Mouse (Mus musculus) stomach, embryonic 14.5 days (tissue): ENCODE data around the gene Gm11569. TPM values are rescaled to one million over a fixed set of nuclear protein-coding genes. Genes with fewer than 3 reads are reported as not detected.
"Not testable (repeated sequence)": the region's sequence is repeated elsewhere in the genome, so short reads cannot be mapped to it uniquely, and the experiment has no call there.

Experiments used
- ATAC-seq: fragments of 200-750 bp; cut with Nextera tagmentation; 2 replicates; pipeline ENCODE4 v1.8.0; 2017; ENCODE audit warnings: low read depth, moderate TSS enrichment; ENCODE audit not compliant: insufficient number of reproducible peaks, insufficient read depth, low FRiP score
- H3K27ac ChIP-seq: fragments of 300-500 bp; sonication (generic); 2 replicates; pipeline ENCODE4 v1.5.1; 2014; ENCODE audit warnings: mild to moderate bottlenecking, low read length, moderate library complexity, mixed read lengths
- H3K27me3 ChIP-seq: fragments of 300-500 bp; sonication (generic); 2 replicates; pipeline ENCODE4 v1.6.1; 2014; ENCODE audit warnings: low read length, control low read depth, mixed read lengths; ENCODE audit not compliant: control insufficient read depth, insufficient read depth
- H3K36me3 ChIP-seq: fragments of 300-500 bp; sonication (generic); 2 replicates; pipeline ENCODE4 v1.6.1; 2014; ENCODE audit warnings: mild to moderate bottlenecking, control low read depth, low read length, moderate library complexity, mixed read lengths; ENCODE audit not compliant: control insufficient read depth, insufficient read depth
- H3K4me1 ChIP-seq: fragments of 300-500 bp; sonication (generic); 2 replicates; pipeline ENCODE4 v1.6.1; 2014; ENCODE audit warnings: low read length, control low read depth, mixed read lengths; ENCODE audit not compliant: control insufficient read depth, insufficient read depth
- H3K4me2 ChIP-seq: fragments of 300-500 bp; sonication (generic); replicated peaks from 2 replicates; pipeline ENCODE4 v1.6.1; 2014; ENCODE audit warnings: low read depth, low read length, control low read depth
- H3K4me3 ChIP-seq: fragments of 300-500 bp; sonication (generic); 2 replicates; pipeline ENCODE4 v1.5.1; 2014; ENCODE audit warnings: low read depth, low read length, control low read depth
- H3K9ac ChIP-seq: fragments of 300-500 bp; sonication (generic); replicated peaks from 2 replicates; pipeline ENCODE4 v1.6.1; 2014; ENCODE audit warnings: low read depth, mild to moderate bottlenecking, control low read depth, low read length, moderate library complexity, mixed read lengths
- H3K9me3 ChIP-seq: fragments of 300-500 bp; sonication (generic); 2 replicates; pipeline ENCODE4 v1.6.1; 2016; ENCODE audit warnings: low read depth, low read length, control low read depth; ENCODE audit not compliant: control insufficient read depth
- WGBS: fragments of 180-500 bp; shearing (Covaris S2); extraction: QIAGEN DNeasy Blood & Tissue Kit; methylation state at CpG from one replicate; pipeline ENCODE4 v1.1.7; 2014; 5-methylcytosine and 5-hydroxymethylcytosine counted together
- polyA plus RNA-seq: library from polyadenylated mRNA; unstranded; fragments of >200 nt; fragmentation: Nextera tagmentation; extraction: Ambion mirVana; gene quantifications from 2 replicates; pipeline ENCODE4 v1.2.1, GENCODE M21; 2014

The Gm11569 gene
- not detected in 2 replicates for polyA plus RNA-seq

DNA sequence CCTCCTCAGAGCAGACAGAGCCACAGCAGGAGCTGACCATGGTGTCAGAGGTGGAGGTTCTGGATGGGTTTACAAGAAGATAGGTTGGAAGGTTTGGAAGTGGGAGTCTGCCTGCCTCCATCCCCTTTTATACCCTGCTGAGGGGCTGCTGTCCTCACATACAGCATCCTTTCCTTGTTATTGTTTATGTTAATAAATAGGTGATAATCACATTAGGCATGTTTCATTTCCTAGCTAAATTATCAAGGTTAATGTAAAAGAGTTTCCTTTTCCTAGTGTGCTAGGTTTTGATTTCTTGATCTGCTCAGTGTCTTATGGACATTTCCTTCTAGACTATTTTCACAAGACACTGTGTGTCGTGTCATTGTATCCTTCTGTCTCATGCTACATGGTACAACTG lies at the start of gene Gm11569:
Gm11569 (minus strand) TSS at position 101 of the 400 bp plus-strand sequence.
- not testable (repeated sequence) for H3K4me1 ChIP-seq, H3K9me3 ChIP-seq, H3K27me3 ChIP-seq, H3K4me3 ChIP-seq, H3K27ac ChIP-seq, ATAC-seq, H3K36me3 ChIP-seq, H3K9ac ChIP-seq, H3K4me2 ChIP-seq
- WGBS: no CpG with 5 or more reads among the region's 1 CpGs

DNA sequence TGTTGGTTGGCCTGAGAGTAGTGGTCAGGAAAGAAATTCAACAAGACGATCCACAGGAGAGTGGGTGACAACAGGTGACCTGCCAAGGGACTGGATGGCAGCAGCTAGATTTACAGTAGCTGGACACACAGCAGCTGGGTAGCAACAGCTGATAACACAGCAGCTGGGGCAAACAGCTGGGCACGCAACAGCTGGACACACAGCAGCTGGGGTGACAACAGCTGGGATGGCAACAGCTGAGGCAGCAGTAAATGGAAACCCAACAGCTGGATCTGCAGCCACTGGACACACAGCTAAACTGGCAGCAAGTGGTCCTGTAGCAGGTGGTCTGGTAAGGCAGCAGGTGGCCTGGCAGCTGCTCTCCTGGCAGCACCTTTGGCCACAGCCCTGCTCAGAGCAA lies 48.0 kb upstream of the Gm11569 start:
- H3K36me3 ChIP-seq: no peaks in the 10 kb centered on the region
- H3K9me3 ChIP-seq: no peaks in the 10 kb centered on the region
- H3K27me3 ChIP-seq: no peaks in the 10 kb centered on the region
- H3K4me2 ChIP-seq: no peak overlapping the region
- H3K4me1 ChIP-seq: no peaks in the 10 kb centered on the region
- H3K4me3 ChIP-seq: no peak overlapping the region
- 81% methylated on average over 2 of the region's 2 CpGs for WGBS
- no peak overlapping the region for H3K9ac ChIP-seq
- no peak for ATAC-seq
- no peak overlapping the region for H3K27ac ChIP-seq

DNA sequence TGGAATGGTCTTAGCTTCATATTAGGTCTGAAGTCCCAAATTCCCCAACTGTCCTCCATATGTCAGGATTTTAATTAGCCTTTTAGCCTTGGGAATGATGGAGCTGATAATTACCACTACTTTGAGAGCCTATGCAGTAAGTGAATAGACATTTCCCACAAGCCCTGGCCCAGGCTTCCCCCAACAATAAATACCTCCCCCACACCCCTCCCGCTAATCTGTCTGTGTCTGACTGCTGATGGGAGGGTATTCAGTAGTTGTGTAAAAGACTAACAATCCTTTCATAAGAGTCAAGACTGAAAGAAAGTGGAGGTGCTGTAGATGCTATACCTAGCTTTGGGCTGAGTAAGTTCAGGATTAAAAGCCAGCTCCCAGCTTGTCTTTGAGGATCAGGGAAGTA lies 43.5 kb upstream of the Gm11569 start:
- H3K9me3 ChIP-seq: no peaks in the 10 kb centered on the region
- H3K4me3 ChIP-seq: no peak overlapping the region
- H3K4me2 ChIP-seq: no peak overlapping the region
- ATAC-seq: no peak
- H3K36me3 ChIP-seq: no peaks in the 10 kb centered on the region
- no peaks in the 10 kb centered on the region for H3K27me3 ChIP-seq
- no peak overlapping the region for H3K27ac ChIP-seq
- H3K4me1 ChIP-seq: no peaks in the 10 kb centered on the region
- H3K9ac ChIP-seq: no peak overlapping the region
- WGBS: 65% methylated on average over 1 of the region's 1 CpGs

- H3K4me3 ChIP-seq: no peak within 1 kb of the TSS
- WGBS: 67% methylated on average over 1 of the region's 1 CpGs
- H3K4me1 ChIP-seq: no peaks in the 10 kb centered on the region
- no peaks in the 10 kb centered on the region for H3K27me3 ChIP-seq
- H3K36me3 ChIP-seq: no peaks in the 10 kb centered on the region
- no peaks in the 10 kb centered on the region for H3K9me3 ChIP-seq
- no peak for ATAC-seq
- H3K4me2 ChIP-seq: no peak within 1 kb of the TSS
- H3K9ac ChIP-seq: no peak within 1 kb of the TSS
- no peak within 1 kb of the TSS for H3K27ac ChIP-seq
Observed at GRCm38 (mm10) chr11:99837966-99838365, 39.2 kb upstream of the Gm11569 start, which contains the start of gene 2300003K06Rik. Gene 2300003K06Rik (minus strand): TSS chr11:99838066.

DNA sequence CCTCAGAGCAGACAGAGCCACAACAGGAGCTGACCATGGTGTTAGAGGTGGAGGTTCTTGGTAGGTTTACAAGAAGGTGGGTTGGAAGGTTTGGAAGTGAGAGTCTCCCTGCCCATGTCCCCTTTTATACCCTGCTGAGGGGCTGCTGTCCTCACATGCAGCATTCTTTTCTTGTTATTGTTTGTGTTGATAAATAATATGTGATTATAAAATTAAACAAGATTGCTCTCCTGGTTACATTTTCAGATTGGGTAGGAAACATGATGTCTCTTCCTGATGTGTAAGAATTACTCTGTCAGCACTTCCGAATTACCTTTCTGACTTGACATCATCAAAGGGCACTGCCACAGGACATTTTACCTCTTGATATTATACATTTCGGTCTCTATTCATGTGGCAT lies 16.8 kb upstream of the Gm11569 start, which contains the start of gene Gm11564:
Gm11564 (minus strand) TSS at position 101 of the 400 bp plus-strand sequence.
- H3K4me3 ChIP-seq, H3K27me3 ChIP-seq, H3K4me1 ChIP-seq, ATAC-seq, H3K36me3 ChIP-seq, H3K4me2 ChIP-seq, H3K9ac ChIP-seq, H3K9me3 ChIP-seq, H3K27ac ChIP-seq: not testable (repeated sequence)
- WGBS: 81% methylated on average over 2 of the region's 2 CpGs

GRCm38 (mm10) chr11:99809792-99810191 lies 11.1 kb upstream of the Gm11569 start, which contains the start of gene Krtap4-13:
Gene Krtap4-13 (minus strand): TSS chr11:99809892.
- H3K4me2 ChIP-seq, H3K4me3 ChIP-seq, H3K4me1 ChIP-seq, H3K27me3 ChIP-seq, H3K9ac ChIP-seq, ATAC-seq, H3K36me3 ChIP-seq, H3K27ac ChIP-seq, H3K9me3 ChIP-seq: not testable (repeated sequence)

DNA sequence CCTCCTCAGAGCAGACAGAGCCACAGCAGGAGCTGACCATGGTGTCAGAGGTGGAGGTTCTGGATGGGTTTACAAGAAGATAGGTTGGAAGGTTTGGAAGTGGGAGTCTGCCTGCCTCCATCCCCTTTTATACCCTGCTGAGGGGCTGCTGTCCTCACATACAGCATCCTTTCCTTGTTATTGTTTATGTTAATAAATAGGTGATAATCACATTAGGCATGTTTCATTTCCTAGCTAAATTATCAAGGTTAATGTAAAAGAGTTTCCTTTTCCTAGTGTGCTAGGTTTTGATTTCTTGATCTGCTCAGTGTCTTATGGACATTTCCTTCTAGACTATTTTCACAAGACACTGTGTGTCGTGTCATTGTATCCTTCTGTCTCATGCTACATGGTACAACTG lies 5.6 kb upstream of the Gm11569 start, which contains the start of gene Gm11554:
Gm11554 (minus strand) TSS at position 101 of the 400 bp plus-strand sequence.
- not testable (repeated sequence) for H3K9me3 ChIP-seq, H3K4me2 ChIP-seq, H3K27ac ChIP-seq, H3K36me3 ChIP-seq, H3K4me1 ChIP-seq, ATAC-seq, H3K9ac ChIP-seq, H3K4me3 ChIP-seq, H3K27me3 ChIP-seq
- WGBS: no CpG with 5 or more reads among the region's 1 CpGs

- Histone ChIP-seq H3K27ac (no peak within 1 kb of the TSS), H3K4me2 (no peak within 1 kb of the TSS), H3K36me3 (no peaks in the 10 kb centered on the region), H3K4me1 (no peaks in the 10 kb centered on the region), H3K9me3 (no peaks in the 10 kb centered on the region), H3K9ac (no peak within 1 kb of the TSS), H3K27me3 (no peaks in the 10 kb centered on the region), H3K4me3 (no peak within 1 kb of the TSS)
- no peak for ATAC-seq
- WGBS: 75% methylated on average over 2 of the region's 2 CpGs
Observed at GRCm38 (mm10) chr11:99793367-99793766, 5.4 kb downstream of the Gm11569 start, which contains the start of gene Gm11596. Gene Gm11596 (minus strand): TSS chr11:99793467.

DNA sequence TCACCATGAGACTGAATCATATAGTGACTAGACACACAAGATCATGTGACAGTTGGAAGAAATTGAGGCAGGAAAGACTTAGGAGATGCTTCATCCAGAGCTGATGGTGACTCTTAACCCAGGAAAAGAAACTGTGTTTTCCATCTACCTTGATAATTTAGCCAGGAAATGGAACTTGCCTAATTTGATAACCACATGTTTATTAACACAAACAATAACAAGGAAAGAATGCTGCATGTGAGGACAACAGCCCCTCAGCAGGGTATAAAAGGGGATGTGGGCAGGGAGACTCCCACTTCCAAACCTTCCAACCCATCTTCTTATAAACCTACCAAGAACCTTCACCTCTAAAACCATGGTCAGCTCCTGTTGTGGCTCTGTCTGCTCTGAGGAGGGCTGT lies 13.8 kb downstream of the Gm11569 start, which contains the start of gene Krtap4-9:
Krtap4-9 (plus strand) TSS at position 301 of the 400 bp plus-strand sequence.
- H3K27ac ChIP-seq, H3K9me3 ChIP-seq, H3K9ac ChIP-seq, ATAC-seq, H3K4me1 ChIP-seq, H3K36me3 ChIP-seq, H3K4me2 ChIP-seq, H3K27me3 ChIP-seq, H3K4me3 ChIP-seq: not testable (repeated sequence)
